Mouse (Mus musculus) midbrain, embryonic 11.5 days (tissue): ENCODE measurements around the gene Gtpbp1. TPM values are rescaled to one million over a fixed set of nuclear protein-coding genes. Genes with fewer than 3 reads are reported as not detected.

Source experiments
- ATAC-seq: fragments of 200-750 bp; cut with Nextera tagmentation; 2 replicates; pipeline ENCODE4 v1.8.0; 2017; ENCODE audit warnings: moderate TSS enrichment, moderate library complexity; ENCODE audit not compliant: low FRiP score
- DNase-seq: peaks from one replicate; pipeline ENCODE4 v3.0.0; 2015; ENCODE audit warnings: low spot score; ENCODE audit errors: missing footprints
- H3K27ac ChIP-seq: fragments of 300-500 bp; sonication (generic); 2 replicates; pipeline ENCODE4 v1.5.1; 2014; ENCODE audit warnings: low read depth, low read length
- H3K27me3 ChIP-seq: fragments of 300-500 bp; sonication (generic); 2 replicates; pipeline ENCODE4 v1.6.1; 2014; ENCODE audit warnings: mild to moderate bottlenecking, low read length, moderate library complexity, mixed read lengths; ENCODE audit not compliant: control insufficient read depth, insufficient read depth
- H3K36me3 ChIP-seq: fragments of 300-500 bp; sonication (generic); 2 replicates; pipeline ENCODE4 v1.6.1; 2014; ENCODE audit warnings: mild to moderate bottlenecking, low read length, moderate library complexity, mixed read lengths; ENCODE audit not compliant: control insufficient read depth, insufficient read depth
- H3K4me1 ChIP-seq: fragments of 300-500 bp; sonication (generic); 2 replicates; pipeline ENCODE4 v1.6.1; 2014; ENCODE audit warnings: low read length; ENCODE audit not compliant: control insufficient read depth, insufficient read depth
- H3K4me2 ChIP-seq: fragments of 300-500 bp; sonication (generic); 2 replicates; pipeline ENCODE4 v1.6.1; 2014; ENCODE audit warnings: mild to moderate bottlenecking, moderate library complexity
- H3K4me3 ChIP-seq: fragments of 300-500 bp; sonication (generic); 2 replicates; pipeline ENCODE4 v1.5.1; 2014; ENCODE audit warnings: low read depth, low read length
- H3K9ac ChIP-seq: fragments of 300-500 bp; sonication (generic); 2 replicates; pipeline ENCODE4 v1.6.1; 2014; ENCODE audit warnings: low read length
- H3K9me3 ChIP-seq: fragments of 300-500 bp; sonication (generic); 2 replicates; pipeline ENCODE4 v1.6.1; 2016; ENCODE audit warnings: low read length; ENCODE audit not compliant: control insufficient read depth
- WGBS: fragments of 180-500 bp; shearing (Covaris S2); extraction: QIAGEN DNeasy Blood & Tissue Kit; methylation state at CpG from one replicate; pipeline ENCODE4 v1.1.7; 2014; 5-methylcytosine and 5-hydroxymethylcytosine counted together
- polyA plus RNA-seq: library from polyadenylated mRNA; unstranded; fragments of >200 nt; fragmentation: Nextera tagmentation; extraction: Ambion mirVana; gene quantifications from 2 replicates; pipeline ENCODE4 v1.2.1, GENCODE M21; 2014

Gtpbp1 gene
- polyA plus RNA-seq, 1 experiment from 2014 or later = 37.5 TPM

DNA sequence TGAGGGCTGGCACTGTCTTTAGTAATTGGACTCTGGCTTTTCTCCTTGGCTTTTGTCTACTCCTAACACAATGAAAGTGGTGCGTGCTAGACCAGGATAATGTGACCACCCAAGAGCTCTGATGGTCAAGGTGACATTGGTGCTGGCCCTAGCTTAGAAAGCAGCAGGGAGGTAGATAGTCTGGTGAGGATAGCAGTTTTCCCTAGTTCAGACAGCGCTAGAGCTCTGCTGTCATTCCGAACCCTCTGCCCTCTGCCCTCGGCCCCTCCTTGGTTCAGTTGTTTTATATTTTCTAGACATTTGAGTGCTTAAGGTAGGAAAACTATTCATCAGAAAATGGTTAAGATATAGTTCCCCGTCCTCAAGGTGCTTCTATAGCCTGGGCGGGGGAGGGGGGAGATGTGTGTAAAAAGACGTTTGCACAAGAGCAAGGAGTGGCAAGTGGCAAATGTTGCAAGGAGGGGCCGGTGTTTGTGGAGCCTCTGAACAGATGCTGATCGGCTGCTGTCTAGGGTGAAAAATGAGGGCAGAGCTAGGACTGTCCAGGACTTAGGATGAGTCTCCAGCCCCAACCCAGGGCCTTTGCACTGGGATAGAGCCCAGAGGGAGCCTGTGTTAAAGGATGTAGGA lies 7.0 kb downstream of the Gtpbp1 start:
- Histone ChIP-seq H3K4me2 (no peak overlapping the region), H3K36me3 (peaks cover 3% of the 10 kb centered on the region; the same call in 1 of the 2 replicates), H3K9me3 (no peaks in the 10 kb centered on the region), H3K4me3 (no peak overlapping the region), H3K4me1 (peaks cover 2% of the 10 kb centered on the region; the same call in 1 of the 2 replicates), H3K27ac (no peak overlapping the region), H3K9ac (no peak overlapping the region), H3K27me3 (no peaks in the 10 kb centered on the region)
- WGBS = 83% methylated on average over 9 of the region's 9 CpGs
- no peak for DNase-seq
- no peak for ATAC-seq

GRCm38 (mm10) chr15:79706603-79707214 lies 16.1 kb downstream of the Gtpbp1 start:
- H3K27ac ChIP-seq = no peak overlapping the region
- H3K4me2 ChIP-seq = no peak overlapping the region
- H3K36me3 ChIP-seq = peaks cover 4% of the 10 kb centered on the region; the same call in 1 of the 2 replicates
- H3K9ac ChIP-seq = no peak overlapping the region
- 93% methylated on average over 17 of the region's 17 CpGs for WGBS
- H3K4me1 ChIP-seq = no peaks in the 10 kb centered on the region
- DNase-seq (no peak), ATAC-seq (no peak)
- no peaks in the 10 kb centered on the region for H3K27me3 ChIP-seq
- H3K9me3 ChIP-seq = no peaks in the 10 kb centered on the region
- no peak overlapping the region for H3K4me3 ChIP-seq

DNA sequence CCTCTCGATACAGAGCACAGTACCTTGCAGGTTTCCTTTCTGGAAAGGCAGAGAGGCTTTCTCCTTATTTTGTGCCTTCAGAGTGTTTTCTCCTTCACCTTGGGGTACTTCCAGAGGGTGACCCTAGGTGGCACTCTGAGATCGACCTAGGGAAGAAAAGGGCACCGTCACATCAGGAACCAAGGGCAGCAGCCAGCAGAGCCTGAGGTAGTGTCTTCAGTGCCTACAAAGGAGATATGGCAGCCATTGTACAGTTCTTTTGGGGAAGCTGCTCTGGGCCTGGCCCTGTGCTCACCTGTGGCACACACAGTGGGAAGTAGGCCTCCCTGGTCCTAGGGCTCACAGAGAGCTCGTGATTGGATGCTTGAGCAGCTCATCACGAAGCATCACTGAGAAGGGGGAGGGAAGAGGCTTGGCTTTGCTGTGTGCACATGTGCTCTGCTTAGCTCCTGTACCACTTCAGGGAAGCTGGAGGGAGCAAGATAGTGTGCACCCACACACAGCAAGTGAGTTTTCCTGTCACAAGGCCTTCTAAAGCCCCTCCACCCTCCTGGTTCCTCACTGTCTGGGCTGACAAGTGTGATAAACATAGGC lies 17.7 kb downstream of the Gtpbp1 start:
- Histone ChIP-seq H3K4me2 (no peak overlapping the region), H3K36me3 (peaks cover 12% of the 10 kb centered on the region; the same call in 1 of the 2 replicates), H3K9me3 (no peaks in the 10 kb centered on the region), H3K27ac (no peak overlapping the region), H3K4me3 (no peak overlapping the region), H3K4me1 (no peaks in the 10 kb centered on the region), H3K9ac (no peak overlapping the region), H3K27me3 (no peaks in the 10 kb centered on the region)
- no peak for ATAC-seq
- DNase-seq = no peak
- WGBS = 92% methylated on average over 5 of the region's 5 CpGs

DNA sequence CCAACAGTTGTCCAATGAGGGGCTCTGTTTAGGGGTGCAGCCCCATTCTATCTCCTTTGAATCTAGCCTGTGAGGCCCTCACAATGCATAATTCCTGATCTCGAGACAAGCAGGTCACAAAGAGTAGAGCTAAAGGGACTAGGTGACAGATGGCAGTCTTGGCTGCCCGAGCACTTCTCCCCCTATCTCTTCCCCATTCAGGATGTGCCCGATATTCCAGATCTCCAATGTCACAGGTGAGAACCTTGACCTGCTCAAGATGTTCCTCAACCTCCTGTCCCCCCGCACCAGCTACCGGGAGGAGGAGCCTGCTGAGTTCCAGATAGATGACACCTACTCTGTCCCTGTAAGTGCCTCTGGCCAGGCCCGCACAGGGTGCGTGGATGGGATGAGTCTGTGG lies 25.0 kb downstream of the Gtpbp1 start:
- peaks cover 36% of the 10 kb centered on the region for H3K36me3 ChIP-seq
- H3K4me1 ChIP-seq = no peaks in the 10 kb centered on the region
- WGBS = 93% methylated on average over 7 of the region's 7 CpGs
- no peak overlapping the region for H3K4me2 ChIP-seq
- no peaks in the 10 kb centered on the region for H3K27me3 ChIP-seq
- no peak overlapping the region for H3K27ac ChIP-seq
- no peak overlapping the region for H3K9ac ChIP-seq
- H3K4me3 ChIP-seq = no peak overlapping the region
- no peaks in the 10 kb centered on the region for H3K9me3 ChIP-seq
- ATAC-seq = no peak
- DNase-seq = no peak

- DNase-seq (no peak), ATAC-seq (no peak)
- H3K36me3 ChIP-seq = peaks cover 35% of the 10 kb centered on the region
- no peaks in the 10 kb centered on the region for H3K9me3 ChIP-seq
- H3K4me1 ChIP-seq = no peaks in the 10 kb centered on the region
- WGBS = 88% methylated on average over 6 of the region's 6 CpGs
- no peak overlapping the region for H3K4me2 ChIP-seq
- no peak overlapping the region for H3K4me3 ChIP-seq
- no peaks in the 10 kb centered on the region for H3K27me3 ChIP-seq
- H3K27ac ChIP-seq = no peak overlapping the region
- no peak overlapping the region for H3K9ac ChIP-seq
Measured at GRCm38 (mm10) chr15:79716710-79717109, 26.1 kb downstream of the Gtpbp1 start.

GRCm38 (mm10) chr15:79720267-79720666 lies 29.6 kb downstream of the Gtpbp1 start:
- peaks cover 25% of the 10 kb centered on the region for H3K36me3 ChIP-seq
- ATAC-seq = no peak

GRCm38 (mm10) chr15:79720796-79721195 lies 30.2 kb downstream of the Gtpbp1 start:
- Histone ChIP-seq H3K4me1 (no peaks in the 10 kb centered on the region), H3K9me3 (no peaks in the 10 kb centered on the region), H3K36me3 (peaks cover 21% of the 10 kb centered on the region), H3K4me3 (no peak overlapping the region), H3K9ac (no peak overlapping the region), H3K27me3 (no peaks in the 10 kb centered on the region), H3K4me2 (no peak overlapping the region), H3K27ac (no peak overlapping the region)
- DNase-seq (no peak), ATAC-seq (no peak)
- WGBS = 92% methylated on average over 4 of the region's 4 CpGs

More at GRCm38 (mm10) chr15:79720267-79720666, 29.6 kb downstream of the Gtpbp1 start:
- Histone ChIP-seq H3K9me3 (no peaks in the 10 kb centered on the region), H3K9ac (no peak overlapping the region), H3K27me3 (no peaks in the 10 kb centered on the region), H3K27ac (no peak overlapping the region), H3K4me2 (no peak overlapping the region), H3K4me1 (no peaks in the 10 kb centered on the region), H3K4me3 (no peak overlapping the region)
- WGBS = 96% methylated on average over 8 of the region's 8 CpGs
- DNase-seq = no peak

GRCm38 (mm10) chr15:79723439-79723838 lies 32.8 kb downstream of the Gtpbp1 start:
- 10% methylated on average over 1 of the region's 1 CpGs for WGBS
- Histone ChIP-seq H3K36me3 (0 out of 2 replicates have a peak, but pooled peaks cover 11% of the 10 kb centered on the region), H3K9me3 (no peaks in the 10 kb centered on the region), H3K4me1 (no peaks in the 10 kb centered on the region), H3K9ac (no peak overlapping the region), H3K4me3 (no peak overlapping the region), H3K4me2 (no peak overlapping the region), H3K27me3 (no peaks in the 10 kb centered on the region), H3K27ac (no peak overlapping the region)
- DNase-seq (no peak), ATAC-seq (no peak)

DNA sequence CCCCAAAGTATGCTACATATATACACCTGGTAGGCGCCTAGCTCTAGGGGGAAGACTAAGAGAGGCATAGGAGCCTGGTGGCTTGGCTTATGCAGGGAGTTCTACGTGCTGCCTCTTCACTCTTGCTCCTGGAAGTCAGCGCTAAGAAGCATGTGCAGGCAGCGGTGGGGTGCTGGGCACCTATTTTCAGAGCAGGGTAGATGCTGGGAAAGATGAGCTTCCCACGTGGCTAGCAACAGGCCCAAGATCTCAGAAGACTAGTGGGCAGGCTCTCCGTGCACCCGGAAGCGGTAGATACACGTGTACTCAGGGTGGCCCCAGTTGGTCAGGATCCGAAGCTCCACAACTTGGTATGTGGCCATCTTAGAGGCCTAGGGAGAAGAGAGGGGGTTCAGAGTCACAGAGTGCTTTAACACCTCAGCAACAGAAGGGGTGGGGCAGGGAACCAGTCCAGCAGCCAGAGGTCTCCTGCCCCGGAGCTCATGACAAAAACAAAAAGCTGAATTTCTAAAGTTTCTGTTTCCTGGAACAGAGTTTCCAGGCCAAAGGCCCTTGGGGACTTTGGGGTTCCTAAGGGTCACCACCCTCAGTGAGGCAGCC lies 34.6 kb downstream of the Gtpbp1 start:
- no peaks in the 10 kb centered on the region for H3K4me1 ChIP-seq
- no peak for ATAC-seq
- H3K4me3 ChIP-seq = no peak overlapping the region
- 0 out of 2 replicates have a peak, but pooled peaks cover 7% of the 10 kb centered on the region for H3K36me3 ChIP-seq
- no peak overlapping the region for H3K9ac ChIP-seq
- H3K9me3 ChIP-seq = no peaks in the 10 kb centered on the region
- no peak overlapping the region for H3K4me2 ChIP-seq
- no peak for DNase-seq
- 89% methylated on average over 11 of the region's 11 CpGs for WGBS
- H3K27ac ChIP-seq = no peak overlapping the region
- no peaks in the 10 kb centered on the region for H3K27me3 ChIP-seq
